Mouse (Mus musculus): Measurements from ENCODE around the gene Gm44973.
"Not testable (repeated sequence)": the region's sequence is repeated elsewhere in the genome, so short reads cannot be mapped to it uniquely, and the experiment has no call there.

The Gm44973 gene

GRCm38 (mm10) chr7:5016920-5017319 is 1.6 kb downstream of the Gm44973 start:
- no peak for DNase-seq (ENCODE audit: low spot score in 2 of 2)

- no peak for DNase-seq (ENCODE audit: low spot score in 2 of 2)
Measured at GRCm38 (mm10) chr7:5017352-5017751, 2.1 kb downstream of the Gm44973 start.

GRCm38 (mm10) chr7:5017931-5018330 is 2.6 kb downstream of the Gm44973 start:
- DNase-seq (ENCODE audit: low spot score in 2 of 2): no peak

GRCm38 (mm10) chr7:5019576-5019975 is 4.3 kb downstream of the Gm44973 start:
- DNase-seq (ENCODE audit: low spot score in 2 of 2): not testable (repeated sequence)

- peak; percentile 99 for DNase-seq (ENCODE audit: low spot score in 2 of 2)
Measured at GRCm38 (mm10) chr7:5020000-5020681, 4.8 kb downstream of the Gm44973 start, which contains the start of the genes Zfp865 and Ccdc106. Gene Zfp865 (plus strand): TSS chr7:5020376. Gene Ccdc106 (plus strand): TSS chr7:5020553.

GRCm38 (mm10) chr7:5020685-5021084 is 5.4 kb downstream of the Gm44973 start:
- no peak for DNase-seq (ENCODE audit: low spot score in 2 of 2)

GRCm38 (mm10) chr7:5021197-5021596 is 5.9 kb downstream of the Gm44973 start:
- no peak for DNase-seq (ENCODE audit: low spot score in 2 of 2)

- DNase-seq (ENCODE audit: low spot score in 2 of 2): no peak
Measured at GRCm38 (mm10) chr7:5029543-5029942, 14.2 kb downstream of the Gm44973 start.

- DNase-seq (ENCODE audit: low spot score in 2 of 2): no peak
Measured at GRCm38 (mm10) chr7:5029946-5030345, 14.7 kb downstream of the Gm44973 start.

- no peak for DNase-seq (ENCODE audit: low spot score in 2 of 2)
Measured at GRCm38 (mm10) chr7:5030554-5031275, 15.4 kb downstream of the Gm44973 start.

GRCm38 (mm10) chr7:5031496-5031895 is 16.2 kb downstream of the Gm44973 start:
- DNase-seq (ENCODE audit: low spot score in 2 of 2): no peak

GRCm38 (mm10) chr7:5033818-5034217 is 18.5 kb downstream of the Gm44973 start, which contains the start of gene 4632433K11Rik:
Gene 4632433K11Rik (plus strand): TSS chr7:5034118.
- no peak for DNase-seq (ENCODE audit: low spot score in 2 of 2)

GRCm38 (mm10) chr7:5035628-5036027 is 20.3 kb downstream of the Gm44973 start:
- no peak for DNase-seq (ENCODE audit: low spot score in 2 of 2)

GRCm38 (mm10) chr7:5036136-5036535 is 20.8 kb downstream of the Gm44973 start:
- no peak for DNase-seq (ENCODE audit: low spot score in 2 of 2)

GRCm38 (mm10) chr7:5037026-5037425 is 21.7 kb downstream of the Gm44973 start:
- DNase-seq (ENCODE audit: low spot score in 2 of 2): no peak

- DNase-seq (ENCODE audit: low spot score in 2 of 2): no peak
Measured at GRCm38 (mm10) chr7:5037467-5037866, 22.2 kb downstream of the Gm44973 start.

- peak; percentile 88 to 92 for DNase-seq (ENCODE audit: low spot score in 2 of 2)
Measured at GRCm38 (mm10) chr7:5038109-5038732, 22.9 kb downstream of the Gm44973 start, which contains the start of gene Zfp784. Gene Zfp784 (minus strand): TSS chr7:5038446.

- no peak for DNase-seq (ENCODE audit: low spot score in 2 of 2)
Measured at GRCm38 (mm10) chr7:5038940-5039339, 23.6 kb downstream of the Gm44973 start.

GRCm38 (mm10) chr7:5044981-5045380 is 29.7 kb downstream of the Gm44973 start:
- DNase-seq (ENCODE audit: low spot score in 2 of 2): no peak

GRCm38 (mm10) chr7:5046112-5046511 is 30.8 kb downstream of the Gm44973 start:
- DNase-seq (ENCODE audit: low spot score in 2 of 2): no peak

GRCm38 (mm10) chr7:5047313-5047712 is 32.0 kb downstream of the Gm44973 start:
- no peak for DNase-seq (ENCODE audit: low spot score in 2 of 2)
